Mouse (Mus musculus): ENCODE data around the gene Mib2.
"Not testable (repeated sequence)": the region's sequence is repeated elsewhere in the genome, so short reads cannot be mapped to it uniquely, and the experiment has no call there.

The Mib2 gene

GRCm38 (mm10) chr4:155670236-155670635 lies 1.2 kb upstream of the Mib2 start:
- not testable (repeated sequence) for DNase-seq (ENCODE audit: low read depth, low spot score)

- DNase-seq (ENCODE audit: low read depth, low spot score), result no peak
These were observed 639 bp upstream of the Mib2 start for GRCm38 (mm10) chr4:155669598-155670075.

GRCm38 (mm10) chr4:155666903-155667302 lies 2.1 kb downstream of the Mib2 start:
- no peak for DNase-seq (ENCODE audit: low read depth, low spot score)

GRCm38 (mm10) chr4:155660641-155661040 lies 8.4 kb downstream of the Mib2 start:
- no peak for DNase-seq (ENCODE audit: low read depth, low spot score)

GRCm38 (mm10) chr4:155658961-155659360 lies 10.0 kb downstream of the Mib2 start:
- no peak for DNase-seq (ENCODE audit: low read depth, low spot score)

- DNase-seq (ENCODE audit: low read depth, low spot score), result no peak
These were observed 12.7 kb downstream of the Mib2 start for GRCm38 (mm10) chr4:155656214-155656751.

- peak; percentile 78 for DNase-seq (ENCODE audit: low read depth, low spot score)
These were observed 14.3 kb downstream of the Mib2 start for GRCm38 (mm10) chr4:155654456-155655298.

- DNase-seq (ENCODE audit: low read depth, low spot score), result no peak
These were observed 14.9 kb downstream of the Mib2 start for GRCm38 (mm10) chr4:155654183-155654455.

- peak; percentile 64 for DNase-seq (ENCODE audit: low read depth, low spot score)
These were observed 15.4 kb downstream of the Mib2 start for GRCm38 (mm10) chr4:155653451-155654182.

GRCm38 (mm10) chr4:155653086-155653450 lies 15.9 kb downstream of the Mib2 start, which contains the start of gene Mmp23:
Gene Mmp23, minus strand, starts transcription at chr4:155653384.
- peak; percentile 39 for DNase-seq (ENCODE audit: low read depth, low spot score)

- DNase-seq (ENCODE audit: low read depth, low spot score), result peak; percentile 62
These were observed 16.5 kb downstream of the Mib2 start for GRCm38 (mm10) chr4:155652283-155653085.

- DNase-seq (ENCODE audit: low read depth, low spot score), result no peak
These were observed 17.3 kb downstream of the Mib2 start for GRCm38 (mm10) chr4:155651553-155652269.

- no peak for DNase-seq (ENCODE audit: low read depth, low spot score)
These were observed 19.6 kb downstream of the Mib2 start for GRCm38 (mm10) chr4:155649355-155649754.

GRCm38 (mm10) chr4:155645721-155646120 lies 23.3 kb downstream of the Mib2 start:
- no peak for DNase-seq (ENCODE audit: low read depth, low spot score)

GRCm38 (mm10) chr4:155645308-155645707 lies 23.7 kb downstream of the Mib2 start, which contains the start of gene Gm10563:
Gene Gm10563, minus strand, starts transcription at chr4:155645408.
- not testable (repeated sequence) for DNase-seq (ENCODE audit: low read depth, low spot score)

- no peak for DNase-seq (ENCODE audit: low read depth, low spot score)
These were observed 25.5 kb downstream of the Mib2 start for GRCm38 (mm10) chr4:155643531-155643930.

- DNase-seq (ENCODE audit: low read depth, low spot score), result no peak
These were observed 33.1 kb downstream of the Mib2 start for GRCm38 (mm10) chr4:155635766-155636499.

- no peak for DNase-seq (ENCODE audit: low read depth, low spot score)
These were observed 38.7 kb downstream of the Mib2 start for GRCm38 (mm10) chr4:155630267-155630666.

GRCm38 (mm10) chr4:155624338-155625291 lies 44.4 kb downstream of the Mib2 start, which contains the start of gene Cdk11b:
Gene Cdk11b, plus strand, starts transcription at chr4:155624854.
- DNase-seq (ENCODE audit: low read depth, low spot score), result peak; percentile 100

All from brain, adult 2 months (tissue).